Mouse (Mus musculus) CH12.LX (cell line): ENCODE results near the gene Agmat. TPM values are rescaled to one million over a fixed set of nuclear protein-coding genes. Genes with fewer than 3 reads are reported as not detected.

Source experiments
- DNase-seq: peaks from one replicate; pipeline ENCODE4 v3.0.0-alpha.2; 2013; ENCODE audit errors: extremely low read depth
- H3K27ac ChIP-seq: 2 replicates; pipeline ENCODE4 v1.5.1; 2012; ENCODE audit warnings: low read depth, mild to moderate bottlenecking, control low read depth, moderate library complexity; ENCODE audit not compliant: insufficient read depth
- H3K27me3 ChIP-seq: replicated peaks from 2 replicates; pipeline ENCODE3; 2012; ENCODE audit warnings: inconsistent platforms
- H3K36me3 ChIP-seq, 2 experiments: replicated peaks in 1 of 2; 2 replicates each; pipeline versions ENCODE3 to v1.6.1; 2012; ENCODE audit warnings: inconsistent platforms in 1 of 2, low read length in 1 of 2, mild to moderate bottlenecking in 1 of 2, mixed read lengths in 1 of 2, moderate library complexity in 1 of 2; ENCODE audit not compliant: control insufficient read depth in 1 of 2, insufficient read depth in 1 of 2
- H3K4me1 ChIP-seq, 2 experiments: 2 replicates each; pipeline ENCODE4 v1.6.1; 2012; ENCODE audit warnings: inconsistent platforms in 1 of 2, moderate library complexity in 1 of 2; ENCODE audit not compliant: insufficient read depth in 2 of 2, control insufficient read depth in 1 of 2
- H3K4me2 ChIP-seq: 2 replicates; pipeline ENCODE4 v1.6.1; 2012; ENCODE audit warnings: low read depth, mild to moderate bottlenecking, control low read depth; ENCODE audit not compliant: poor library complexity, insufficient read depth, severe bottlenecking
- H3K4me3 ChIP-seq, 3 experiments: fragments of 150-350 bp in 1 of 3; sonication (generic) in 1 of 3; replicated peaks in 1 of 3; 2 replicates each; pipeline versions ENCODE3 to v1.5.1; 2011 to 2012; ENCODE audit warnings: low read depth in 2 of 3, low read length in 2 of 3, mild to moderate bottlenecking in 2 of 3, moderate library complexity in 2 of 3, control low read depth in 1 of 3, improper control_type of control experiment in 1 of 3, inconsistent platforms in 1 of 3, mixed read lengths in 1 of 3; ENCODE audit not compliant: poor library complexity in 1 of 3
- H3K79me2 ChIP-seq: replicated peaks from 2 replicates; pipeline ENCODE4 v1.6.1; 2012; ENCODE audit warnings: mild to moderate bottlenecking, moderate library complexity; ENCODE audit not compliant: control insufficient read depth, poor library complexity, insufficient read depth, severe bottlenecking; ENCODE audit errors: extremely low read depth
- H3K9ac ChIP-seq: 2 replicates; pipeline ENCODE4 v1.6.1; 2012; ENCODE audit warnings: low read depth, mild to moderate bottlenecking, control low read depth, moderate library complexity; ENCODE audit not compliant: insufficient read depth
- H3K9me3 ChIP-seq: replicated peaks from 2 replicates; pipeline ENCODE3; 2012; ENCODE audit warnings: low read length, inconsistent platforms, mixed read lengths
- BHLHE40 ChIP-seq: IDR thresholded peaks from 2 replicates; pipeline ENCODE4 v1.6.1; 2011; ENCODE audit warnings: mild to moderate bottlenecking, low read depth, low read length, improper control_type of control experiment
- CHD1 ChIP-seq: IDR thresholded peaks from 2 replicates; pipeline ENCODE4 v1.6.1; 2012; ENCODE audit warnings: low read depth, low read length, improper control_type of control experiment, inconsistent platforms
- CHD2 ChIP-seq: IDR thresholded peaks from 2 replicates; pipeline ENCODE4 v1.6.1; 2011; ENCODE audit warnings: low read length, improper control_type of control experiment
- CTCF ChIP-seq, 2 experiments: IDR thresholded peaks in 1 of 2; conservative IDR thresholded peaks in 1 of 2; 2 replicates each; pipeline ENCODE4 v1.5.1; 2011 to 2012; ENCODE audit warnings: low read depth in 2 of 2, low read length in 2 of 2, improper control_type of control experiment in 1 of 2, inconsistent platforms in 1 of 2, mild to moderate bottlenecking in 1 of 2, moderate library complexity in 1 of 2
- E2F4 ChIP-seq: IDR thresholded peaks from 2 replicates; pipeline ENCODE4 v1.6.1; 2011; ENCODE audit warnings: low read depth, low read length, improper control_type of control experiment; ENCODE audit not compliant: insufficient replicate concordance
- ELF1 ChIP-seq: IDR thresholded peaks from 2 replicates; pipeline ENCODE4 v1.6.1; 2014; ENCODE audit warnings: low read depth, mild to moderate bottlenecking, inconsistent platforms, low read length, improper control_type of control experiment
- EP300 ChIP-seq: IDR thresholded peaks from 2 replicates; pipeline ENCODE4 v1.6.1; 2011; ENCODE audit warnings: low read length, improper control_type of control experiment
- ETS1 ChIP-seq: conservative IDR thresholded peaks from 2 replicates; pipeline ENCODE4 v1.6.1; 2012; ENCODE audit warnings: low read depth, mild to moderate bottlenecking, inconsistent platforms, low read length, improper control_type of control experiment, moderate library complexity
- GABPA ChIP-seq: IDR thresholded peaks from 2 replicates; pipeline ENCODE4 v1.6.1; 2012; ENCODE audit warnings: low read depth, low read length, improper control_type of control experiment, inconsistent platforms; ENCODE audit not compliant: insufficient replicate concordance
- HCFC1 ChIP-seq: IDR thresholded peaks from 2 replicates; pipeline ENCODE4 v1.6.1; 2012; ENCODE audit warnings: low read depth, mild to moderate bottlenecking, inconsistent platforms, low read length, improper control_type of control experiment
- IRF4 ChIP-seq: IDR thresholded peaks from 2 replicates; pipeline ENCODE4 v1.6.1; 2014; ENCODE audit warnings: low read depth, mild to moderate bottlenecking, inconsistent platforms, low read length, improper control_type of control experiment
- JUN ChIP-seq: IDR thresholded peaks from 2 replicates; pipeline ENCODE4 v1.6.1; 2011; ENCODE audit warnings: low read depth, mild to moderate bottlenecking, low read length, improper control_type of control experiment, moderate library complexity; ENCODE audit not compliant: insufficient read depth
- JUND ChIP-seq: conservative IDR thresholded peaks from 2 replicates; pipeline ENCODE4 v1.6.1; 2011; ENCODE audit warnings: low read depth, low read length, improper control_type of control experiment
- KAT2A ChIP-seq: IDR thresholded peaks from 2 replicates; pipeline ENCODE4 v1.6.1; 2012; ENCODE audit warnings: low read length, improper control_type of control experiment, inconsistent platforms; ENCODE audit not compliant: insufficient replicate concordance
- MAFK ChIP-seq: IDR thresholded peaks from 2 replicates; pipeline ENCODE4 v1.6.1; 2011; ENCODE audit warnings: low read length, improper control_type of control experiment; ENCODE audit not compliant: insufficient replicate concordance
- MAX ChIP-seq: IDR thresholded peaks from 2 replicates; pipeline ENCODE4 v1.6.1; 2011; ENCODE audit warnings: low read length, improper control_type of control experiment
- MEF2A ChIP-seq: IDR thresholded peaks from 2 replicates; pipeline ENCODE4 v1.6.1; 2014; ENCODE audit warnings: low read depth, mild to moderate bottlenecking, inconsistent platforms, low read length, improper control_type of control experiment, borderline replicate concordance
- MXI1 ChIP-seq: IDR thresholded peaks from 2 replicates; pipeline ENCODE4 v1.6.1; 2011; ENCODE audit warnings: mild to moderate bottlenecking, low read depth, low read length, improper control_type of control experiment
- MYC ChIP-seq: IDR thresholded peaks from 2 replicates; pipeline ENCODE4 v1.6.1; 2011; ENCODE audit warnings: low read depth, mild to moderate bottlenecking, improper control_type of control experiment, low read length
- NELFE ChIP-seq: IDR thresholded peaks from 2 replicates; pipeline ENCODE4 v1.6.1; 2011; ENCODE audit warnings: low read depth, low read length, improper control_type of control experiment
- PAX5 ChIP-seq: IDR thresholded peaks from 2 replicates; pipeline ENCODE4 v1.6.1; 2012; ENCODE audit warnings: low read length, inconsistent platforms, mixed read lengths
- POLR2A ChIP-seq: IDR thresholded peaks from 2 replicates; pipeline ENCODE4 v1.6.1; 2011; ENCODE audit warnings: low read depth, mild to moderate bottlenecking, improper control_type of control experiment, low read length
- POLR2AphosphoS2 ChIP-seq: IDR thresholded peaks from 2 replicates; pipeline ENCODE4 v1.6.1; 2011; ENCODE audit warnings: low read depth, low read length, improper control_type of control experiment
- RAD21 ChIP-seq: IDR thresholded peaks from 2 replicates; pipeline ENCODE4 v1.6.1; 2011; ENCODE audit warnings: low read depth, mild to moderate bottlenecking, low read length, improper control_type of control experiment, moderate library complexity
- RCOR1 ChIP-seq: conservative IDR thresholded peaks from 2 replicates; pipeline ENCODE4 v1.6.1; 2012; ENCODE audit warnings: low read depth, mild to moderate bottlenecking, inconsistent platforms, low read length, improper control_type of control experiment
- SIN3A ChIP-seq: IDR thresholded peaks from 2 replicates; pipeline ENCODE4 v1.6.1; 2012; ENCODE audit warnings: low read length, improper control_type of control experiment, inconsistent platforms
- SMC3 ChIP-seq: IDR thresholded peaks from 2 replicates; pipeline ENCODE4 v1.6.1; 2011; ENCODE audit warnings: low read depth, low read length, improper control_type of control experiment
- TBP ChIP-seq: conservative IDR thresholded peaks from 2 replicates; pipeline ENCODE4 v1.6.1; 2011; ENCODE audit warnings: low read depth, low read length, improper control_type of control experiment
- TCF12 ChIP-seq: IDR thresholded peaks from 2 replicates; pipeline ENCODE4 v1.6.1; 2014; ENCODE audit warnings: low read depth, mild to moderate bottlenecking, inconsistent platforms, low read length, improper control_type of control experiment
- UBTF ChIP-seq: IDR thresholded peaks from 2 replicates; pipeline ENCODE4 v1.6.1; 2012; ENCODE audit warnings: low read depth, mild to moderate bottlenecking, inconsistent platforms, low read length, improper control_type of control experiment, moderate library complexity
- USF1 ChIP-seq: IDR thresholded peaks from 2 replicates; pipeline ENCODE4 v1.6.1; 2014; ENCODE audit warnings: low read depth, mild to moderate bottlenecking, inconsistent platforms, low read length, improper control_type of control experiment
- USF2 ChIP-seq: conservative IDR thresholded peaks from 2 replicates; pipeline ENCODE4 v1.6.1; 2011; ENCODE audit warnings: low read depth, low read length, improper control_type of control experiment
- ZC3H11A ChIP-seq: IDR thresholded peaks from 2 replicates; pipeline ENCODE4 v1.6.1; 2012; ENCODE audit warnings: low read depth, mild to moderate bottlenecking, inconsistent platforms, low read length, improper control_type of control experiment
- ZKSCAN1 ChIP-seq: IDR thresholded peaks from 2 replicates; pipeline ENCODE4 v1.6.1; 2012; ENCODE audit warnings: low read depth, inconsistent platforms, low read length, improper control_type of control experiment, borderline replicate concordance
- ZMIZ1 ChIP-seq: IDR thresholded peaks from 2 replicates; pipeline ENCODE4 v1.6.1; 2012; ENCODE audit warnings: low read depth, mild to moderate bottlenecking, inconsistent platforms, low read length, improper control_type of control experiment
- ZNF384 ChIP-seq: IDR thresholded peaks from 2 replicates; pipeline ENCODE4 v1.6.1; 2012; ENCODE audit warnings: low read depth, low read length, improper control_type of control experiment, inconsistent platforms
- dilution Hi-C: fragments of 300-500 bp; cut with MboI; formaldehyde crosslinking; loops from 2 replicates; pipeline ENCODE4 v1.14.3; 2020; ENCODE audit warnings: low sequenced_read_pairs; ENCODE audit not compliant: extremely low pct_unique_long_range_greater_than_20kb, extremely low pct_ligation_motif_present
- in situ Hi-C: fragments of 300-500 bp; cut with MboI; formaldehyde crosslinking; loops from 3 replicates; pipeline ENCODE4 v1.14.3; 2019; ENCODE audit warnings: low sequenced_read_pairs, low pct_ligation_motif_present, low pct_unique_long_range_greater_than_20kb, mixed read lengths
- polyA plus RNA-seq: library from polyadenylated mRNA; unstranded; fragments of >175 nt; gene quantifications from 2 replicates; pipeline ENCODE4 v1.2.1, GENCODE M21; 2012; ENCODE audit warnings: low read depth; ENCODE audit not compliant: insufficient read length
- total RNA-seq, 2 experiments: library from RNA; depleted of rRNA; stranded (reverse); fragments of 300-350 nt in 1 of 2; fragments of >200 nt in 1 of 2; gene quantifications; 2 replicates each; pipeline ENCODE4 v1.2.3; 2012 to 2014

Gene Agmat
- total and polyA plus RNA-seq, 3 experiments = not detected

DNA sequence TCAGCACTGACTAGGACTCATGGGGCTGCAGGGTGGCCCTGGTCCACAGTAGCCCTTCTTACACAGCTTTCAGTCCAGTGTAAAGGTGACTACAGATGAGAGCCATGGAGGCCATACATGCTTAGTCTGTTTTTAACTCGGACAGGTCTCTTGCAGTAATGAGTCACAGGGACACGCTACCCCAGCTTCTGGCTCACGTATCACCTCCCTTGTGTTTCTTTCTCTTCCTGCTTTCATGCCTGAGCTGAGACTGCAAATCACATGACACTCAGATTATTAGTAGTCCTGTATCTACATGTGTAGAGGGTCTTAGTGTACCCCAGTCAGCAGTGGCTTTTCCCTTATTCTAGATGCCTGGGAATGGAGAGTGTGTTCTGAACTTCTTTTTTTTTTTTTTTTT lies 18.5 kb downstream of the Agmat start (continued):
- 0 out of 2 replicates have a peak, but pooled peaks have one; percentile 9 for TF ChIP-seq ETS1
- TF ChIP-seq ZNF384 = no peak
- TF ChIP-seq E2F4 = no peak
- TF ChIP-seq TBP = no peak
- no peak; the same call in 1 of the 2 replicates for TF ChIP-seq USF1
- TF ChIP-seq MEF2A = no peak

DNA sequence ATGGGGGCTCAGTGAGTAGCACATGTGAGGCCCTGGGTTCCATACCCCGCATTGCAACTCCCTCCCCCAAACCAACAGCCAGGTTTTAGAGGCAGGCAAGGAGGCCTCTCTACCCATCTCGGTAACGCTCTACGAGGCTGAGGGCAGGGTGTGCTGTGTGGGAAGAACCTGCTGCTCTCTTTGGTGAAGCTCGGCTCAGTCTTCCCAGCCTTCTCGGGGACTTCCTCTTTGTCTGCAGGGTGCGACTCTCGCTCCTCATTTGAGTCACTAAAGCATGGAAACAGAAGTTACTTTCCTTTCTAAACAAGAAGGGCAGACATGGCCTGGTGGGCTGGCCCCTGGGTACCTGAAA lies 19.8 kb downstream of the Agmat start:
- no peaks in the 10 kb centered on the region for H3K27me3 ChIP-seq
- peaks cover 23 to 60% of the 10 kb centered on the region in 2 experiments for H3K4me1 ChIP-seq
- H3K9me3 ChIP-seq = no peaks in the 10 kb centered on the region
- in situ Hi-C loops (no loop called here), dilution Hi-C loops (no loop called here)
- peak overlapping the region; percentile 18; the same call in 1 of the 2 replicates for H3K4me2 ChIP-seq
- H3K36me3 ChIP-seq = peaks cover 50 to 83% of the 10 kb centered on the region in 2 experiments
- peak; percentile 93 for DNase-seq
- H3K4me3 ChIP-seq = peak overlapping the region in 1 of 3 experiments; percentile 1
- no peaks in the 10 kb centered on the region for H3K79me2 ChIP-seq
- H3K9ac ChIP-seq = no peak overlapping the region
- H3K27ac ChIP-seq = peak overlapping the region; percentile 62
- TF ChIP-seq BHLHE40 (peak; percentile 83), JUN (peak; percentile 82), TBP (no peak), MEF2A (peak; percentile 92), HCFC1 (peak; percentile 28; the same call in 1 of the 2 replicates), IRF4 (peak; percentile 99), POLR2AphosphoS2 (no peak), GABPA (no peak), ELF1 (peak; percentile 70), KAT2A (no peak), ETS1 (peak; percentile 92), E2F4 (no peak), RCOR1 (peak; percentile 95; the same call in 1 of the 2 replicates), NELFE (no peak), ZNF384 (no peak), MAX (peak; percentile 67; the same call in 1 of the 2 replicates), SMC3 (no peak; the same call in 1 of the 2 replicates), RAD21 (no peak; the same call in 1 of the 2 replicates), ZMIZ1 (peak; percentile 66; the same call in 1 of the 2 replicates), JUND (peak; percentile 93), POLR2A (peak; percentile 33), SIN3A (no peak), PAX5 (no peak), USF2 (no peak), UBTF (peak; percentile 93), MYC (no peak; the same call in none of the 2 replicates), MXI1 (peak; percentile 78), ZKSCAN1 (no peak), ZC3H11A (no peak), CHD1 (0 out of 2 replicates have a peak, but pooled peaks have one; percentile 47), USF1 (no peak), EP300 (peak; percentile 99), MAFK (no peak), CHD2 (peak; percentile 82), CTCF (conservative IDR thresholded peaks at IDR 0.05 in 1 of 2, IDR thresholded peaks at IDR 0.05 in 1 of 2; ENCODE audit: low read depth in 2 of 2, low read length in 2 of 2) (no peak), TCF12 (peak; percentile 91)
